In the genomic region with DNA sequence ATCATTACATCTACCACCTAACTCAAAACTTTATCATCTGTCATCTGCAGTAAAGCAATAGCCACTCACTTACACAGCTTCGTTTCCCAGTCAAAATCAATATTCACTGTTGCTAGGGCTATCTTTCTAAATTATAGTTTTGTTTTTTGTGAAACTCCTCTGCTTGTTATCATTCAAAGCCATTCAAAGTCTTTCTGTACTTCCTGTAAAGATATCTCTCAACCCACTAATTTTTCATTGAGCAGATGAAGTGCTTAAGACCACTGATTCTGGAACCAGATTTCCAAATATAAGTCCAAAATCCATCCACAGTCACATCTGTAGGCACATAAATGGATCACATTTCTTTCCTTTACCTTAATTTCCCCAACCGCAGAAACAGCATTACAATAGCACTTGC, we compare ENCODE assay signal across 31 mouse cellular contexts.
"Had no signal": no experiment of that assay in that cellular context is flagged by ENCODE, and none has a peak within 500 bp of the region (broad histone marks: within the 10 kb centered on the region; RNA-seq: fewer than 3 reads in every experiment).

No protein-coding gene starts in this region.

- H3K4me2 ChIP-seq: limb, embryonic 12.5 days; limb, embryonic 13.5 days; limb, embryonic 15.5 days; liver, embryonic 11.5 days; liver, embryonic 12.5 days; liver, embryonic 13.5 days; liver, embryonic 15.5 days; lung, embryonic 14.5 days; lung, embryonic 15.5 days; midbrain, embryonic 11.5 days; midbrain, embryonic 12.5 days; midbrain, embryonic 13.5 days; midbrain, embryonic 15.5 days; neural tube, embryonic 12.5 days had no signal

- H3K9ac ChIP-seq: limb, embryonic 12.5 days; limb, embryonic 13.5 days; limb, embryonic 15.5 days; liver, embryonic 12.5 days; liver, embryonic 13.5 days; liver, embryonic 14.5 days; liver, embryonic 15.5 days; lung, embryonic 14.5 days; lung, embryonic 15.5 days; midbrain, embryonic 12.5 days; midbrain, embryonic 13.5 days; midbrain, embryonic 15.5 days; neural tube, embryonic 12.5 days had no signal

- H3K4me3 ChIP-seq: limb, embryonic 10.5 days; limb, embryonic 12.5 days; limb, embryonic 13.5 days; limb, embryonic 15.5 days; liver, embryonic 12.5 days; liver, embryonic 13.5 days; liver, embryonic 15.5 days; lung, embryonic 15.5 days; megakaryocyte, embryonic 14.5 days; midbrain, embryonic 10.5 days; midbrain, embryonic 12.5 days; midbrain, embryonic 13.5 days; midbrain, embryonic 15.5 days; myocyte; neural tube, embryonic 12.5 days had no signal

- ATAC-seq: liver, embryonic 12.5 days; lung, postnatal 0 days; midbrain, embryonic 13.5 days; midbrain, embryonic 15.5 days; midbrain, embryonic 16.5 days had no signal

- H3K4me1 ChIP-seq: limb, embryonic 10.5 days; limb, embryonic 12.5 days; limb, embryonic 13.5 days; limb, embryonic 15.5 days; liver, embryonic 12.5 days; liver, embryonic 13.5 days; liver, embryonic 15.5 days; lung, embryonic 15.5 days; megakaryocyte, embryonic 14.5 days; midbrain, embryonic 10.5 days; midbrain, embryonic 12.5 days; midbrain, embryonic 13.5 days; midbrain, embryonic 15.5 days; neural tube, embryonic 12.5 days had no signal

- H3K27me3 ChIP-seq: limb, embryonic 12.5 days; limb, embryonic 13.5 days; limb, embryonic 15.5 days; liver, embryonic 12.5 days; liver, embryonic 13.5 days; liver, embryonic 15.5 days; lung, embryonic 15.5 days; megakaryocyte, embryonic 14.5 days; midbrain, embryonic 12.5 days; midbrain, embryonic 13.5 days; midbrain, embryonic 15.5 days; neural tube, embryonic 12.5 days had no signal

- H3K9me3 ChIP-seq: limb, embryonic 10.5 days; limb, embryonic 12.5 days; limb, embryonic 13.5 days; limb, embryonic 15.5 days; liver, embryonic 12.5 days; liver, embryonic 13.5 days; liver, embryonic 15.5 days; lung, embryonic 15.5 days; megakaryocyte, embryonic 14.5 days; midbrain, embryonic 10.5 days; midbrain, embryonic 12.5 days; midbrain, embryonic 13.5 days; midbrain, embryonic 15.5 days; neural tube, embryonic 12.5 days had no signal

- H3K36me3 ChIP-seq: limb, embryonic 10.5 days; limb, embryonic 12.5 days; limb, embryonic 13.5 days; limb, embryonic 15.5 days; liver, embryonic 12.5 days; liver, embryonic 13.5 days; liver, embryonic 15.5 days; lung, embryonic 15.5 days; midbrain, embryonic 10.5 days; midbrain, embryonic 12.5 days; midbrain, embryonic 13.5 days; midbrain, embryonic 15.5 days; neural tube, embryonic 12.5 days had no signal

- H3K27ac ChIP-seq: limb, embryonic 10.5 days; limb, embryonic 12.5 days; limb, embryonic 13.5 days; limb, embryonic 15.5 days; liver, embryonic 12.5 days; liver, embryonic 13.5 days; liver, embryonic 14.5 days; liver, embryonic 15.5 days; lung, embryonic 15.5 days; macrophage; midbrain, embryonic 10.5 days; midbrain, embryonic 12.5 days; midbrain, embryonic 13.5 days; midbrain, embryonic 15.5 days; neural tube, embryonic 12.5 days had no signal

- DNase-seq: left cerebral cortex, postnatal 4 days; liver; liver, embryonic 13.5 days; lung, adult 18-20 months; lung, adult 2 months; lung, embryonic 14.5 days; lung, postnatal 10 days; lung, postnatal 14 days; lung, postnatal 36 days; lung, postnatal 4 days; midbrain, embryonic 14.5 days had no signal
